Comparison of ENCODE assay signal across 8 mouse cellular contexts in the genomic region with DNA sequence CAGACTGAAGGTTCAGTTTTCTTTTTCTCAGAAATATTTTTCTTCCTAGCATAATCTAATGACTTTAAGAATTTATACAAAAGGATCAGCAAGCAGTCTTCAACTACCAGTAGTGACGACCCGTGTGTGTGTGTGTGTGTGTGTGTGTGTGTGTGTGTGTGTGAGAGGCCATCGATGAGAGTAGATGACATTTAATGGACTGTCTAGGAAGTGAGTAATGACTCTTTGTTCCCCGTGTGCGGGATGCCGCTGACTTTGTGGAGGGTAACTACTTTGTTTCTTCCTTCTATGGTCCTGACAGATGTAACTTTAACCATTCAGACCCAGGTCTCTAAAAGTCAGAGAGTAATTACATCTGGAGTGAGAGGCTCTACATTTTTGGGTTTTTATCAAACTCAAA. TPM values are rescaled to one million over a fixed set of nuclear protein-coding genes. Genes with fewer than 3 reads are reported as not detected.
DNase-seq lines count a peak whose midpoint lies in the region; ATAC-seq and TF ChIP-seq lines count a peak whose summit lies in the region.
"Had no signal": no experiment of that assay in that cellular context is flagged by ENCODE, and none has a peak within 500 bp of the region (broad histone marks: within the 10 kb centered on the region; RNA-seq: fewer than 3 reads in every experiment).

No protein-coding gene starts in this region.

- DNase-seq in lung, adult 2 months, result no peak
- DNase-seq in lung, postnatal 10 days, result no peak
- DNase-seq in gastrocnemius, adult 18-20 months (ENCODE audit: low spot score), result no peak
- no peak for DNase-seq in kidney, postnatal 14 days
- DNase-seq: thymus, postnatal 4 days had no signal

- peaks cover 5% of the 10 kb centered on the region; the same call in 1 of the 2 replicates for H3K4me1 ChIP-seq in lung, adult 2 months (ENCODE audit: control insufficient read depth, insufficient read depth, low read length)
- peaks cover 22% of the 10 kb centered on the region for H3K4me1 ChIP-seq in forebrain, embryonic 13.5 days
- H3K4me1 ChIP-seq in limb, embryonic 13.5 days, result peaks cover 15% of the 10 kb centered on the region
- H3K4me1 ChIP-seq in stomach, embryonic 14.5 days (ENCODE audit: control insufficient read depth, insufficient read depth, low read length), result peaks cover 20% of the 10 kb centered on the region

- no peak overlapping the region for H3K27ac ChIP-seq in forebrain, embryonic 13.5 days
- no peak overlapping the region for H3K27ac ChIP-seq in limb, embryonic 13.5 days
- no peak overlapping the region for H3K27ac ChIP-seq in stomach, embryonic 14.5 days (ENCODE audit: low read length)

- peak overlapping the region; percentile 22 for H3K4me3 ChIP-seq in lung, adult 2 months (replicated peaks; ENCODE audit: extremely low read depth, low read depth, low read length)
- peak overlapping the region; percentile 90 for H3K4me3 ChIP-seq in forebrain, embryonic 13.5 days
- peak overlapping the region; percentile 90 for H3K4me3 ChIP-seq in limb, embryonic 13.5 days
- H3K4me3 ChIP-seq in stomach, embryonic 14.5 days (ENCODE audit: low read depth, low read length), result peak overlapping the region; percentile 86

- peaks cover 8% of the 10 kb centered on the region for H3K27me3 ChIP-seq in forebrain, embryonic 13.5 days
- peaks cover 6% of the 10 kb centered on the region; the same call in 1 of the 2 replicates for H3K27me3 ChIP-seq in limb, embryonic 13.5 days
- no peaks in the 10 kb centered on the region for H3K27me3 ChIP-seq in stomach, embryonic 14.5 days (ENCODE audit: control insufficient read depth, insufficient read depth, low read length)

- peak overlapping the region; percentile 70 for H3K4me2 ChIP-seq in forebrain, embryonic 13.5 days
- peak overlapping the region; percentile 76 for H3K4me2 ChIP-seq in limb, embryonic 13.5 days (replicated peaks)
- peak overlapping the region; percentile 75 for H3K4me2 ChIP-seq in stomach, embryonic 14.5 days (replicated peaks; ENCODE audit: low read depth, low read length)

- peak overlapping the region; percentile 91; the same call in 1 of the 2 replicates for H3K9ac ChIP-seq in forebrain, embryonic 13.5 days
- H3K9ac ChIP-seq in limb, embryonic 13.5 days, result no peak overlapping the region
- H3K9ac ChIP-seq in stomach, embryonic 14.5 days (replicated peaks; ENCODE audit: low read depth, low read length), result no peak overlapping the region; the same call in 1 of the 2 replicates

- TF ChIP-seq CTCF in lung, adult 2 months (IDR thresholded peaks at IDR 0.05; ENCODE audit: insufficient read depth, low read length), result no peak

- no peak for TF ChIP-seq POLR2A in lung, adult 2 months (IDR thresholded peaks at IDR 0.05; ENCODE audit: borderline replicate concordance, extremely low read depth, low read depth, low read length)

- H3K9me3 ChIP-seq in forebrain, embryonic 13.5 days (replicated peaks), result no peaks in the 10 kb centered on the region
- no peaks in the 10 kb centered on the region for H3K9me3 ChIP-seq in limb, embryonic 13.5 days
- no peaks in the 10 kb centered on the region for H3K9me3 ChIP-seq in stomach, embryonic 14.5 days (ENCODE audit: control insufficient read depth, low read depth, low read length)

- H3K36me3 ChIP-seq in forebrain, embryonic 13.5 days (ENCODE audit: poor library complexity, severe bottlenecking), result no peaks in the 10 kb centered on the region
- no peaks in the 10 kb centered on the region for H3K36me3 ChIP-seq in limb, embryonic 13.5 days
- H3K36me3 ChIP-seq in stomach, embryonic 14.5 days (ENCODE audit: control insufficient read depth, insufficient read depth, low read length), result no peaks in the 10 kb centered on the region

- WGBS in lung, adult 2 months, result 28% methylated on average over 6 of the region's 6 CpGs
- WGBS in forebrain, embryonic 13.5 days, result 64% methylated on average over 6 of the region's 6 CpGs
- 38% methylated on average over 6 of the region's 6 CpGs for WGBS in limb, embryonic 13.5 days
- WGBS in stomach, embryonic 14.5 days, result 14% methylated on average over 6 of the region's 6 CpGs

- ATAC-seq in forebrain, embryonic 13.5 days, result no peak
- no peak for ATAC-seq in limb, embryonic 13.5 days (ENCODE audit: low FRiP score, low read depth)
- no peak for ATAC-seq in stomach, embryonic 14.5 days (ENCODE audit: insufficient number of reproducible peaks, insufficient read depth, low FRiP score, low read depth)

RNA-seq across cellular contexts. Expression of gene Cers6, which starts 2.3 kb away (rescaled TPM):
- polyA plus RNA-seq in lung, adult 2 months (2012; rRNA removed), result 10.7 and 16.2 TPM in 2 replicates
- 36.7 and 40.1 TPM in 2 replicates for polyA plus RNA-seq in forebrain, embryonic 13.5 days (2015; fragmentation: Nextera tagmentation; extraction: Ambion mirVana)
- 26.1 and 28.3 TPM in 2 replicates for polyA plus RNA-seq in limb, embryonic 13.5 days (2015; fragmentation: Nextera tagmentation; extraction: Ambion mirVana)
- polyA plus RNA-seq in stomach, embryonic 14.5 days (2014; fragmentation: Nextera tagmentation; extraction: Ambion mirVana), result 37.5 and 38.7 TPM in 2 replicates
- total RNA-seq in gastrocnemius, adult 18-20 months (2021), result under 1 TPM; 0.80 to 0.97 TPM

Comparison
In these comparisons a context has a peak if more than half of its experiments do, and no peak if none do; other contexts are left out.
1. H3K4me3 ChIP-seq: peak in every context shown above with its lines; median percentile 90 in forebrain, embryonic 13.5 days; 90 in limb, embryonic 13.5 days; 86 in stomach, embryonic 14.5 days; 22 in lung, adult 2 months.